Mouse (Mus musculus) kidney, adult 2 months (tissue): ENCODE measurements at regions not wholly inside any gene's neighbourhood (a gene's known extent, or its start where the extent isn't known, plus 50 kb on each side); places are given as distances from the start of the nearest gene placed in this dataset.

Source experiments
- CTCF ChIP-seq: fragments of 200-500 bp; conservative IDR thresholded peaks from 2 replicates; pipeline ENCODE4 v1.5.1; 2011; ENCODE audit warnings: low read depth, mild to moderate bottlenecking, control low read depth, low read length, moderate library complexity, mixed read lengths; ENCODE audit not compliant: insufficient read depth, insufficient read length
- POLR2A ChIP-seq: fragments of 200-500 bp; IDR thresholded peaks from one replicate; pipeline ENCODE4 v1.6.1; 2011; ENCODE audit warnings: low read depth, low read length, control low read depth

- no peak for TF ChIP-seq CTCF
- no peak for TF ChIP-seq POLR2A
Measured at GRCm38 (mm10) chr2:166274016-166274346, 118.5 kb upstream of the Sulf2 start.
